13 mouse cellular contexts compared by ENCODE assay signal in the genomic region with DNA sequence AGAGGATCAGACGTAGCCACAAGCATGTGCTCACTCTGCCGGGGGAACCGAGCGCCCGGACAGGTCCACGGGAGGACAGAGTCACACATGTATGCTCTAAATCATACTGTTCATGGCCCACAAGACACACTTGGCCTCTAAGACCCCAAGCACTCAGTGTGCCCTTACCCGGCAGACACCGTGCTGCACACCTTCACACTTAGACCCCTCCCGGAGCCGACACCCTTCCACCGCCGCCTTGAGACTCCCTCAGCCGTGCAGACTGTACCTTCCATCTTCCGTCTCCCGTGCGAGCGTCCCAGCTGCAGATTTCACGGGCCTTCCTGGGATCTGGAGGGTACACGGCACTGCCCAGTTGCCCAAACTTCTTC. TPM values are rescaled to one million over a fixed set of nuclear protein-coding genes. Genes with fewer than 3 reads are reported as not detected.
DNase-seq lines count a peak whose midpoint lies in the region; ATAC-seq and TF ChIP-seq lines count a peak whose summit lies in the region.
"Had no signal": no experiment of that assay in that cellular context is flagged by ENCODE, and none has a peak within 500 bp of the region (broad histone marks: within the 10 kb centered on the region; RNA-seq: fewer than 3 reads in every experiment).

No protein-coding gene starts in this region.

- peak overlapping the region; percentile 24 for H3K4me2 ChIP-seq in lung, embryonic 15.5 days
- no peak overlapping the region for H3K4me2 ChIP-seq in intestine, embryonic 15.5 days (replicated peaks)
- H3K4me2 ChIP-seq in stomach, postnatal 0 days (replicated peaks; ENCODE audit: low read depth): no peak overlapping the region
- H3K4me2 ChIP-seq: forebrain, embryonic 12.5 days; limb, embryonic 15.5 days; midbrain, embryonic 11.5 days had no signal

- WGBS in heart, embryonic 10.5 days: 41% methylated on average over 19 of the region's 19 CpGs
- 43% methylated on average over 19 of the region's 19 CpGs for WGBS in lung, embryonic 15.5 days
- WGBS in intestine, embryonic 15.5 days: 59% methylated on average over 19 of the region's 19 CpGs
- WGBS in stomach, postnatal 0 days: 64% methylated on average over 19 of the region's 19 CpGs

- ATAC-seq in lung, embryonic 15.5 days (ENCODE audit: borderline replicate concordance, extremely low read depth, low FRiP score, low TSS enrichment): no peak
- ATAC-seq in intestine, embryonic 15.5 days: 0 out of 2 replicates have a peak, but pooled peaks have one; percentile 25
- 0 out of 2 replicates have a peak, but pooled peaks have one; percentile 18 for ATAC-seq in stomach, postnatal 0 days (ENCODE audit: low FRiP score, low TSS enrichment)
- ATAC-seq in cerebellum, adult (ENCODE audit: insufficient number of reproducible peaks, low FRiP score, low TSS enrichment): no peak

- H3K9ac ChIP-seq in lung, embryonic 15.5 days: no peak overlapping the region
- H3K9ac ChIP-seq in intestine, embryonic 15.5 days: no peak overlapping the region
- H3K9ac ChIP-seq in stomach, postnatal 0 days (ENCODE audit: low read length): no peak overlapping the region
- H3K9ac ChIP-seq: forebrain, embryonic 12.5 days; hindbrain, embryonic 13.5 days; limb, embryonic 15.5 days had no signal

- no peaks in the 10 kb centered on the region for H3K36me3 ChIP-seq in heart, embryonic 10.5 days
- H3K36me3 ChIP-seq in lung, embryonic 15.5 days: no peaks in the 10 kb centered on the region
- H3K36me3 ChIP-seq in intestine, embryonic 15.5 days: no peaks in the 10 kb centered on the region
- no peaks in the 10 kb centered on the region for H3K36me3 ChIP-seq in stomach, postnatal 0 days (ENCODE audit: control insufficient read depth, insufficient read depth, low read length)
- H3K36me3 ChIP-seq: forebrain, embryonic 12.5 days; hindbrain, embryonic 13.5 days; limb, embryonic 15.5 days had no signal

- intact Hi-C loops in heart, postnatal 36 days (cut with DNase I): loop anchor here (5.0 to 10.0 kb wide), 2 partner anchors 210 to 273 kb away; no protein-coding TSS in a partner anchor

- DNase-seq in heart, embryonic 10.5 days (ENCODE audit: low spot score): no peak
- no peak for DNase-seq in heart, postnatal 36 days
- no peak for DNase-seq in lung, postnatal 36 days
- no peak for DNase-seq in stomach, postnatal 0 days (ENCODE audit: low spot score)
- no peak for DNase-seq in urinary bladder, adult 18-20 months (ENCODE audit: low spot score in 2 of 2)
- DNase-seq: gastrocnemius, postnatal 14 days had no signal

- no peak for TF ChIP-seq CTCF in stomach, postnatal 0 days (IDR thresholded peaks at IDR 0.05; ENCODE audit: low read depth)

- peaks cover 51% of the 10 kb centered on the region for H3K4me1 ChIP-seq in heart, embryonic 10.5 days
- H3K4me1 ChIP-seq in lung, embryonic 15.5 days: peaks cover 16% of the 10 kb centered on the region; the same call in 1 of the 2 replicates
- peaks cover 13% of the 10 kb centered on the region; the same call in 1 of the 2 replicates for H3K4me1 ChIP-seq in intestine, embryonic 15.5 days (replicated peaks)
- H3K4me1 ChIP-seq in stomach, postnatal 0 days (replicated peaks; ENCODE audit: control insufficient read depth, insufficient read depth): 0 out of 2 replicates have a peak, but pooled peaks cover 3% of the 10 kb centered on the region

- no peak for TF ChIP-seq EP300 in stomach, postnatal 0 days (optimal IDR thresholded peaks at IDR 0.05)

- peaks cover 1% of the 10 kb centered on the region; the same call in 1 of the 2 replicates for H3K27me3 ChIP-seq in heart, embryonic 10.5 days (ENCODE audit: insufficient read depth, poor library complexity, severe bottlenecking)
- H3K27me3 ChIP-seq in lung, embryonic 15.5 days: no peaks in the 10 kb centered on the region
- no peaks in the 10 kb centered on the region for H3K27me3 ChIP-seq in intestine, embryonic 15.5 days (replicated peaks)
- H3K27me3 ChIP-seq in stomach, postnatal 0 days (ENCODE audit: control insufficient read depth, insufficient read depth, low read length): no peaks in the 10 kb centered on the region
- H3K27me3 ChIP-seq: forebrain, embryonic 12.5 days; limb, embryonic 15.5 days had no signal

- H3K4me3 ChIP-seq in heart, embryonic 10.5 days: peak overlapping the region; percentile 58
- H3K4me3 ChIP-seq in lung, embryonic 15.5 days: no peak overlapping the region
- H3K4me3 ChIP-seq in intestine, embryonic 15.5 days (replicated peaks): no peak overlapping the region
- no peak overlapping the region for H3K4me3 ChIP-seq in stomach, postnatal 0 days (ENCODE audit: low read depth, low read length)
- H3K4me3 ChIP-seq: forebrain, embryonic 12.5 days; hindbrain, embryonic 13.5 days; limb, embryonic 15.5 days had no signal

- H3K9me3 ChIP-seq in heart, embryonic 10.5 days: no peaks in the 10 kb centered on the region
- no peaks in the 10 kb centered on the region for H3K9me3 ChIP-seq in lung, embryonic 15.5 days
- no peaks in the 10 kb centered on the region for H3K9me3 ChIP-seq in intestine, embryonic 15.5 days
- no peaks in the 10 kb centered on the region for H3K9me3 ChIP-seq in stomach, postnatal 0 days (ENCODE audit: control insufficient read depth, low read length)
- H3K9me3 ChIP-seq: forebrain, embryonic 12.5 days; hindbrain, embryonic 13.5 days; limb, embryonic 15.5 days had no signal

- peak overlapping the region; percentile 88 for H3K27ac ChIP-seq in heart, embryonic 10.5 days
- no peak overlapping the region for H3K27ac ChIP-seq in lung, embryonic 15.5 days
- H3K27ac ChIP-seq in intestine, embryonic 15.5 days: no peak overlapping the region
- H3K27ac ChIP-seq in stomach, postnatal 0 days (replicated peaks): no peak overlapping the region; the same call in 1 of the 2 replicates
- H3K27ac ChIP-seq: forebrain, embryonic 12.5 days; hindbrain, embryonic 13.5 days; limb, embryonic 15.5 days had no signal

RNA-seq across cellular contexts. Expression of a gene that starts 0.4 kb away (rescaled TPM):
- polyA plus RNA-seq in heart, embryonic 10.5 days (2016; fragmentation: Nextera tagmentation; extraction: Ambion mirVana): 7.2 and 16.6 TPM in 2 replicates
- total RNA-seq in heart, postnatal 36 days (2021): 100 to 1,000 TPM; 127 to 148 TPM
- polyA plus RNA-seq in lung, embryonic 15.5 days (2015; fragmentation: Nextera tagmentation; extraction: Ambion mirVana): 0.14 and 0.19 TPM in 2 replicates
- polyA plus RNA-seq in intestine, embryonic 15.5 days (2015; fragmentation: Nextera tagmentation; extraction: Ambion mirVana): 0.08 and 0.20 TPM in 2 replicates
- 0.02 TPM in 1 of 2 replicates, not detected in the other for polyA plus RNA-seq in stomach, postnatal 0 days (2015; fragmentation: Nextera tagmentation; extraction: Ambion mirVana)
- polyA plus RNA-seq: forebrain, embryonic 12.5 days; midbrain, embryonic 11.5 days had no signal

Comparison
In these comparisons a context has a peak if more than half of its experiments do, and no peak if none do; other contexts are left out.
1. ATAC-seq: peak in intestine, embryonic 15.5 days (single experiment) and stomach, postnatal 0 days (single experiment); none in lung, embryonic 15.5 days (single experiment) and cerebellum, adult (single experiment).